Mouse (Mus musculus): Measurements from ENCODE around the gene Tmem9b.

GRCm38 (mm10) chr7:109719286-109719685, 33.4 kb downstream of the Tmem9b start:
- TF ChIP-seq POLR2A (IDR thresholded peaks at IDR 0.05; ENCODE audit: insufficient read length, low read depth) (no peak), MAX (IDR thresholded peaks at IDR 0.05; ENCODE audit: low read depth) (no peak), SRF (IDR thresholded peaks at IDR 0.05; ENCODE audit: control insufficient read depth, insufficient read length, low read depth) (no peak), TCF12 (IDR thresholded peaks at IDR 0.05; ENCODE audit: insufficient read depth, poor library complexity, severe bottlenecking) (no peak)

All from myocyte (in vitro differentiated cells).